Mouse (Mus musculus) retina, postnatal 7 days (tissue): ENCODE measurements at regions not wholly inside any gene's neighbourhood (a gene's known extent, or its start where the extent isn't known, plus 50 kb on each side); places are given as distances from the start of the nearest gene placed in this dataset.
A peak's percentile ranks its signal among the peaks of the same experiment; 100 is the strongest.

Source experiments
- DNase-seq: peaks from one replicate; pipeline ENCODE4 v3.0.0-alpha.2; 2012; ENCODE audit warnings: low read depth, low spot score

- no peak for DNase-seq
These were observed 179.2 kb upstream of the Sh3bp4 start for GRCm38 (mm10) chr1:88891041-88891440.

- no peak for DNase-seq
These were observed 167.8 kb upstream of the Sh3bp4 start for GRCm38 (mm10) chr1:88902426-88902825.

- no peak for DNase-seq
These were observed 162.3 kb upstream of the Sh3bp4 start for GRCm38 (mm10) chr1:88907766-88908463.

- DNase-seq: no peak
These were observed 161.5 kb upstream of the Sh3bp4 start for GRCm38 (mm10) chr1:88908683-88909082.

- DNase-seq: no peak
These were observed 160.9 kb upstream of the Sh3bp4 start for GRCm38 (mm10) chr1:88909314-88909713.

GRCm38 (mm10) chr1:88909864-88910573 is 160.2 kb upstream of the Sh3bp4 start:
- no peak for DNase-seq

GRCm38 (mm10) chr1:88911724-88912123 is 158.5 kb upstream of the Sh3bp4 start:
- DNase-seq: no peak

GRCm38 (mm10) chr1:88916531-88917050 is 153.6 kb upstream of the Sh3bp4 start:
- no peak for DNase-seq

- no peak for DNase-seq
These were observed 148.8 kb upstream of the Sh3bp4 start for GRCm38 (mm10) chr1:88921401-88921800.

- DNase-seq: peak; percentile 29
These were observed 146.2 kb upstream of the Sh3bp4 start for GRCm38 (mm10) chr1:88923791-88924581.

GRCm38 (mm10) chr1:88935191-88935590 is 135.0 kb upstream of the Sh3bp4 start:
- no peak for DNase-seq

GRCm38 (mm10) chr1:88935779-88936178 is 134.4 kb upstream of the Sh3bp4 start:
- DNase-seq: no peak

- DNase-seq: no peak
These were observed 132.9 kb upstream of the Sh3bp4 start for GRCm38 (mm10) chr1:88937327-88937726.

- no peak for DNase-seq
These were observed 131.8 kb upstream of the Sh3bp4 start for GRCm38 (mm10) chr1:88938458-88938857.

- no peak for DNase-seq
These were observed 127.2 kb upstream of the Sh3bp4 start for GRCm38 (mm10) chr1:88943039-88943438.

GRCm38 (mm10) chr1:88945868-88946267 is 124.3 kb upstream of the Sh3bp4 start:
- DNase-seq: no peak

GRCm38 (mm10) chr1:88946374-88946773 is 123.8 kb upstream of the Sh3bp4 start:
- no peak for DNase-seq

- DNase-seq: no peak
These were observed 120.3 kb upstream of the Sh3bp4 start for GRCm38 (mm10) chr1:88949911-88950310.

- no peak for DNase-seq
These were observed 116.7 kb upstream of the Sh3bp4 start for GRCm38 (mm10) chr1:88953516-88953915.

GRCm38 (mm10) chr1:88954784-88955183 is 115.4 kb upstream of the Sh3bp4 start:
- DNase-seq: no peak

GRCm38 (mm10) chr1:88957061-88957460 is 113.2 kb upstream of the Sh3bp4 start:
- DNase-seq: no peak

GRCm38 (mm10) chr1:88959715-88960114 is 110.5 kb upstream of the Sh3bp4 start:
- no peak for DNase-seq
